Mouse (Mus musculus) mouse embryonic stem cell (cell line): ENCODE results near the gene Dalrd3.

Experiments used
- in situ Hi-C, 2 experiments: fragments of 300-500 bp; cut with MboI; formaldehyde crosslinking; loops; 1 replicate in 1 of 2; 3 replicates in 1 of 2; pipeline ENCODE4 v1.14.3; 2019 to 2020; ENCODE audit warnings: low sequenced_read_pairs in 2 of 2, low pct_unique_long_range_greater_than_20kb in 1 of 2, mixed read lengths in 1 of 2; ENCODE audit not compliant: unreplicated experiment in 1 of 2

The Dalrd3 gene

GRCm38 (mm10) chr9:108569381-108570206, at the start of gene Dalrd3:
Dalrd3 (plus strand) TSS chr9:108569886.
- in situ Hi-C loops, result no loop called here

DNA sequence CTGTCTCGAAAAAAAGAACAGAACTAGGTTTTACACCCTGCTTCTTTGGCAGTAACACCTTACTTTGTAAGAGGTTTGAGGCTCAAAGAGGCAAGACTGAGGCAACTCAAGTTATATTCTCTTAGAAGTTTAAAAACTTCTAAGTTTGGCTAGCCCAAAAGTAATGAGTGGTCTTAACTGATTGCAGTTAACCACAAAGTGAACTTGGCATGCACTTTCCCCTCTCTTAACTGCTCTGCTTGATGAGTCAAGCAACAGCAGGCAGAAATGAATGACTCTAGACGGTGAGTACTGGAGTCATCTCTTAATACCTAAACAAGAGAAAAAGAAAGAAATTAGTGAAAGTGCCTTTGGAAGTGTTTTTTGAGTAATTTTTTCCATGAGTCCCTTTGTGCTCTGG, 48.1 kb upstream of the Dalrd3 start:
- in situ Hi-C loops, result no loop called here

DNA sequence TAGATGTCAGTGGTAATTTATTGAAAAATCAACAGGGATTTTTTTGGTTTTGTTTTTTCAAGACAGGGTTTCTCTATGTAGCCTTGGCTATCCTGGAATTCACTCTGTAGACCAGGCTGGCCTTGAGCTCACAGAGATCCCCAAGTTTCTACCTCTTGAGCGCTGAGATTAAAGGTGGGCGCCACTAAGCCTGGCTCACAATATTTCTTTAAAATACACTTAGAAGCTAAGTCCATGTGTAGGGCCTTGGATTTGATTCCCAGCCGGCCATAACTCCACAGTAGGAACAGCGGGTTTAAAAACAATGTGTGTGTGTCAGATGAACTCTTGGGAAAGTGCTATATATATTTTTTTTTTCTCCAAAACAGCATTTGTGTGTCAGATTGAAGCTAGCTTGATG, 46.3 kb upstream of the Dalrd3 start:
- in situ Hi-C loops, result no loop called here

DNA sequence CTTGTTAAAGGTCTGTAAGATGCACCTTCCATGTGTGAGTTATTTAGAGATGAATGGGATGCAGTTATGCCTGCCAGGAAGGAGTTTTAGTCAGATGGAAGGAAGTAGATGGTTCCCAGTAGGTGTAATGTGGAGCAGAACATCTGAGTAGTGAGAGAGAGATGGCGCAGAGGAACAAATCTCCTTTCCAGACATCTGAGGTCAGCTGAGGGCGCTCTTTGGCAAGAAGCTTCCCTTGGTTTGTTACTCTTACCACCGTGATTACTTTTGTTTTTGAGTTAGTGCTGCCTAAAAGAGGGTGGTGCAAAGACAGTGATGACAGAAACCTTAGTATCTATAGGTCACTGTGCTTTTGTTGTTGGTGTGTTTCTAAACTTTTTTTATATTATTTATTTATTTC, 44.3 kb upstream of the Dalrd3 start:
- in situ Hi-C loops, result loop anchor here in 1 of 2 experiments (25.0 kb wide), 1 partner anchor 763 kb away; the partner anchor contains the start of gene Rbm5

DNA sequence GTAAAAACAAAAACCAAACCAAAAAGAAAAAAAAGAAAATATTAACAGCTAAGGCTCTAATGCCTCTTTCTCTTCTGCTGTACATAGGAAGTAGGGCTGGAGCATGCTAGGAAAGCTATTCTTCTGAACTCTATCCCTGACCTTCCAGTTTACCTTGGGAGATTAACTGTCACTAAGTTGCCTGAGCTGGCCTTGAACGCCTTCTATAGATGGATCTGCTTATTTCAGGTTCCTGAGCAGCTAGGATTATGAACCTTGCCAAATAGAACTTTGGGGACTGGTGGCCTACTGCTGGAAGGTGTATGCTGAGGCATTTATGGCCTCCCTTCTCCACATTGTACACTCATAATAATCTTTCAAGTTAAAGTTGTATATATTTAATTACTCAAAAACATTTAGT, 38.7 kb upstream of the Dalrd3 start:
- in situ Hi-C loops, result loop anchor here in 1 of 2 experiments (25.0 kb wide), 1 partner anchor 769 kb away; the partner anchor contains the start of gene Rbm5

DNA sequence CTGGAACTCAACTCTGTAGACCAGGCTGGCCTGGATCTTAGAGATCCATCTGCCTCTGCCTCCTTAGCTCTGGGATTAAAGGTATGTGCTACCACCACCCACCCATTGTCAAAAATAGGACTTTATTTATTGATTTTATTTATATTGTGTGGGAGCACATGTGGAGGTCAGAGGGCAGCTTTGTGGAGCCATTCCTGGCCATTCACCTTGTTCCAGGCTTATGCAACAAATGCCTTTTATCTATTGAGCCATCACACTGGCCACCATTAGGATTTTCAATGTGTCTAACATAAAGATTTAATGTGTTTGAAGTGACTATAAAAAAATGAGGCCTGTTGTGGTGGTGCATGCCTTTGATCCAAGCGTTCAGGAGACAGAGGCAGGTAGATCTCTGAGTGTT, 38.2 kb upstream of the Dalrd3 start:
- in situ Hi-C loops, result loop anchor here in 1 of 2 experiments (25.0 kb wide), 1 partner anchor 769 kb away; the partner anchor contains the start of gene Rbm5

DNA sequence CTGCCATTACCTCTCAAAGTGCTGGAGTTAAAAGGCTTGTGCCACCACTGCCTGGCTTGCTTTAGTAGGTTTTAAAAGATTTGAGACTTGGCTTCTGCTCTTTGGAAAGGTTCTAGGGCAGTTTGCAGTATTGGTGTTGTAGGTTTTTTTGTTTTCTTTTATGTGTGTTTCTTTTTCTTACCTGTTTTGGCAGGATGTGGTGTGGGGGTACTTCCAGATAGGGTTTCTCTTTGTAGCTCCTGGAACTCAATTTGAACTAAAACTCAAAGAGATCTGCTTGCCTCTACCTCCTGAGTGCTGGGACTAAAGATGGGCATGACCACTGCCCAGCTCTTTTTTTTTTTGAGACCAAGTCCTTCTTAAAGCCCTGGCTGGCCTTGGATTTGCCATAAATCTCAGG, 28.8 kb upstream of the Dalrd3 start:
- in situ Hi-C loops, result loop anchor here in 1 of 2 experiments (25.0 kb wide), 1 partner anchor 779 kb away; the partner anchor contains the start of gene Rbm5

GRCm38 (mm10) chr9:108545986-108546385, 23.7 kb upstream of the Dalrd3 start:
- in situ Hi-C loops, result loop anchor here in 1 of 2 experiments (25.0 kb wide), 1 partner anchor 784 kb away; the partner anchor contains the start of gene Rbm5

DNA sequence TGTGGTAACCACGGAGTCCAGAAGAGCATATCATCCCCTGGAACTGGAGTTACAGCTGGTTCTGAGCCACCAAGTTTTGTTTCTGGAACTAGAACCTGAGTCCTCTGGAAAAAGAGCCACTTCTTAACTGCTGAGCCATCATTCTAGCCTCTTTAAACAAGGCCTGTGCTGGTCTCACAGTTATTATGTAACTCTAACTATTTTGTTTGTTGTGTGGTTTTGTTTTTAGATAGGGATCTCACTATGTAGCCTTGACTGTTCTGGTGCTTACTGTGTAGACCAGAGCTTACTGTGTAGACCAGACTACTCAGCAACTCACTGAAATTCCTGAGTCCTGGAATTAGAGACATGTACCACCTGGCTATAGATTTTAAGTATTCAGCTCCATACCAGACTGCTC, 22.8 kb upstream of the Dalrd3 start:
- in situ Hi-C loops, result loop anchor here in 1 of 2 experiments (25.0 kb wide), 1 partner anchor 785 kb away; the partner anchor contains the start of gene Rbm5

GRCm38 (mm10) chr9:108559169-108559568, 10.5 kb upstream of the Dalrd3 start:
- in situ Hi-C loops, result no loop called here

- in situ Hi-C loops, result no loop called here
These were observed 9.4 kb upstream of the Dalrd3 start, which contains the start of gene Impdh2 for GRCm38 (mm10) chr9:108560227-108560841. Impdh2 (plus strand) TSS chr9:108560286.

- in situ Hi-C loops, result no loop called here
These were observed 6.0 kb upstream of the Dalrd3 start for GRCm38 (mm10) chr9:108563671-108564070.

DNA sequence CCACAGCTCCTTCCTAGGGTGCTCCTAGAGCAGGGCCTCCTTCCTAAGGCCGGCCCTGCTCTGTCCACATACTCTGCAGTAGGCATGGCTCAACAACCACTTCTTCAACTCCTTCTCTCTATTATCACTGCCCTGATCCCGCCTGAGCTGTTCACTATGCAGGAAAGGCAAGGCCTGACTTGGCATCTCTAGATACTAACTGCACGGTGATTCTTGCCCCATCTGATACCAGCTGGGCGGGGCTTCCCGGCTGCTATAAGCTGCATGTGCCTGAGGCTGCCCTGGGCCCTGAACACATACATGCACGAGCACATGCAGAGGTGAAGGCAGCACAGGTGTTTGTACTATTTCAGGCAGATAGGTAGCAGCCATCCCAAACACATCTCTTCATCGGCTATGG, 5.6 kb upstream of the Dalrd3 start:
- in situ Hi-C loops, result no loop called here

GRCm38 (mm10) chr9:108565881-108566814, 3.5 kb upstream of the Dalrd3 start:
- in situ Hi-C loops, result no loop called here

DNA sequence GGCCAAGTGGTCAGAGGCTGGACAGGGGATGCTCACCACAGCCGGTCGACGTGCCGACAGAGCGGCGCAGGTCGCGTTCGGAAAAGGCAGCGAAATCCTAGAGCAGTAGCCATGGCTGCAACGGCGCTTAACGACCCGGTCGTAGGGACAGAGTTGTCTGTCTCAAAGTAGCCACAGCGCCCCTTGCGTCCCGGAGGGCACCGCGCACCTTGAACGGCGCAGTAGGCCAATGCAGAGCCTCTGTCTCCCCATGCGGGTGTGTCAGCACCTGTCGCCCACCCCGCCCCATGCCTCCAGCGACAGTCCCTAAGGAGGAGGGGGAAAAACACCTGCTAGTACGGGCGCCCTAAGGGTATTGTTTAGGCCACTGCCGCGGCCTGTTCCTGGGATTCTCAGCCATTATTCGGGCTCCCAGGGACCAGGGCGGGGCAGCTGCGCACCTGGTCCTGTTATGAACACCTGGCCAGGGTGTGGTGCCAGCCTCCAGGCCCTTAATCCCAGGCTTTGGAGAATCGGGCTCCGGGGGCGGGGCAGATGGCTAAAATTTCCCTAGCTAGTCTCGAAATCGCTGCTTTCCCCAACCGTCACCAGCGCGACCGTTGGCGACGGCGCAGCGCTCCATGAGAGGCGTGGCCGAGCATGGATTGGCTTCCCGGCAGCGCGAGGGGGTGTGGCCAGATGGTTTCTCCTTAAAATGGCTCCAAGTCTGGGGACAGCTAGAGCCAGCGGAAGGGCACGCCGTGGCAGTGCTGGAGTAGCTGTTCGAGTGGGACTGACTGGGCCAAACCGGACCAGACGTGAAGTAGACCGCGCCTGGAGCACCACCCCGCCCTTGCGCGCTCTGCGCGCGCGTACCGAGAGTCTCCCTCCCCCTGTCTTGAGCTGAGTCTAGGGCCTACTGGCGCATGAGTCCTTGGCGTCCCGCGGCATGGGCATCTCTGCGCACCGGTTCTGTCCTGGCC, 2.6 kb upstream of the Dalrd3 start, which contains the start of gene Ndufaf3:
Gene Ndufaf3, minus strand, starts transcription at position 620 of the 962 bp plus-strand sequence.
- in situ Hi-C loops, result no loop called here

GRCm38 (mm10) chr9:108567931-108568419, 1.7 kb upstream of the Dalrd3 start:
- in situ Hi-C loops, result no loop called here

DNA sequence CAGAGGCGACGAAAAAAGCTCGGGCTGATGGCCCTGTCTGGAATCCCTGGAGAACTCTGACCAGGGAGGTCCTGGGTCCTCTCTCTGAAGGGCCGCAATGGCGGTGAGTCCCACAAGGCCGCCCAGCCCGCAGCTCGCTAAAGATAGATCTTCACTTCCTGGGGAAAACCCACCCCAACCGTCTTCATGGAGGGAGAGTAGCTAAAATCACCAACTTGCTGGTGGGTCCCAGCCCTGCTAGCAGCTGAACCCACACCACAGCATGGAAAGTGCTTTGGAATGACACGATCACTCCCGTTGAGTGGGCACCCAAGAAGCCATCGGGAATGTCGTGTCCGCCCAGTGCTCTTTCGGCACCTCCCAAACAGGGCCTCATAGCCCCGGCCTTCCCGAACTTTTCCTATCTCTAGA, 1.2 kb upstream of the Dalrd3 start:
- in situ Hi-C loops, result no loop called here
